ENCODE assay signal across 14 mouse cellular contexts in the genomic region with DNA sequence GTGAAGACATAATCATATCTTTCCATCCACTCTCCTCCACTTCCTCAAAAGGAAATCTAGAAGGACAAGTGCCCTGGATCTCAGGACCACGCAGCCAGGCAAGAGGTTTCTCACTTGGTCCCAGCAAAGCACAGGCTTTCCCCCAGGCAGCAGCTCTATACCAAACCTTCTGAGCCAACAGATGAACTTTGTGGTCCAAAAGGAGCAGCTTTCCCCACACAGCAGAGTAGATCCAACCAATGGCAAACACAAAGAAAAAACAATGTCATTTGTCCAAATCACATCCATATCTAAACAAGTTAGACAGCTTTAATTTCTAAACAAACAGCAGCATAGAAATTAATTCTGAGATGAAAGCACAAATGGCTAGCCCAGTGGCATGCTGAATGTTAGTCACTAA. TPM values are rescaled to one million over a fixed set of nuclear protein-coding genes. Genes with fewer than 3 reads are reported as not detected.
DNase-seq lines count a peak whose midpoint lies in the region; ATAC-seq lines count a peak whose summit lies in the region.
"Had no signal": no experiment of that assay in that cellular context is flagged by ENCODE, and none has a peak within 500 bp of the region (broad histone marks: within the 10 kb centered on the region; RNA-seq: fewer than 3 reads in every experiment).

No protein-coding gene starts in this region.

- H3K4me1 ChIP-seq in kidney, embryonic 15.5 days, result peaks cover 38% of the 10 kb centered on the region
- H3K4me1 ChIP-seq in neural tube, embryonic 12.5 days, result peaks cover 27% of the 10 kb centered on the region
- H3K4me1 ChIP-seq in midbrain, embryonic 12.5 days, result peaks cover 30% of the 10 kb centered on the region

- no peaks in the 10 kb centered on the region for H3K9me3 ChIP-seq in kidney, embryonic 15.5 days (replicated peaks)
- no peaks in the 10 kb centered on the region for H3K9me3 ChIP-seq in neural tube, embryonic 12.5 days
- H3K9me3 ChIP-seq in midbrain, embryonic 12.5 days, result no peaks in the 10 kb centered on the region
- H3K9me3 ChIP-seq: embryonic facial prominence, embryonic 10.5 days; G1E; limb, embryonic 12.5 days had no signal

- no peak for ATAC-seq in kidney, embryonic 15.5 days (replicated peaks; ENCODE audit: low FRiP score)
- no peak for ATAC-seq in neural tube, embryonic 12.5 days (ENCODE audit: low FRiP score, low read depth)
- ATAC-seq in midbrain, embryonic 12.5 days (ENCODE audit: low FRiP score, low read depth), result no peak

- no peak for DNase-seq in kidney, postnatal 4 days
- no peak for DNase-seq in neural tube, embryonic 10.5 days (ENCODE audit: extremely low spot score, low spot score)
- DNase-seq in right cerebral cortex, postnatal 4 days, result no peak
- DNase-seq in right cerebral cortex, postnatal 36 days (ENCODE audit: low spot score in 2 of 2), result no peak
- DNase-seq in embryo, embryonic 10.5 days (ENCODE audit: low spot score), result no peak
- DNase-seq: cerebellum, adult 11-12 months; gastrocnemius, postnatal 25 days; lung, adult 2 months had no signal

- no peaks in the 10 kb centered on the region for H3K27me3 ChIP-seq in kidney, embryonic 15.5 days
- no peaks in the 10 kb centered on the region for H3K27me3 ChIP-seq in neural tube, embryonic 12.5 days (replicated peaks)
- peaks cover 41% of the 10 kb centered on the region for H3K27me3 ChIP-seq in midbrain, embryonic 12.5 days
- H3K27me3 ChIP-seq: limb, embryonic 12.5 days had no signal

- no peak overlapping the region for H3K4me3 ChIP-seq in kidney, embryonic 15.5 days (replicated peaks)
- H3K4me3 ChIP-seq in neural tube, embryonic 12.5 days, result no peak overlapping the region
- H3K4me3 ChIP-seq in midbrain, embryonic 12.5 days, result no peak overlapping the region
- H3K4me3 ChIP-seq: embryonic facial prominence, embryonic 10.5 days; limb, embryonic 12.5 days had no signal

- 58% methylated on average over 1 of the region's 1 CpGs for WGBS in kidney, embryonic 15.5 days
- WGBS in neural tube, embryonic 12.5 days, result 93% methylated on average over 1 of the region's 1 CpGs
- WGBS in midbrain, embryonic 12.5 days, result 58% methylated on average over 1 of the region's 1 CpGs

- H3K9ac ChIP-seq in kidney, embryonic 15.5 days, result no peak overlapping the region
- H3K9ac ChIP-seq in neural tube, embryonic 12.5 days, result no peak overlapping the region
- no peak overlapping the region for H3K9ac ChIP-seq in midbrain, embryonic 12.5 days (replicated peaks)
- H3K9ac ChIP-seq: limb, embryonic 12.5 days had no signal

- peak overlapping the region; percentile 75; the same call in 1 of the 2 replicates for H3K27ac ChIP-seq in kidney, embryonic 15.5 days
- peak overlapping the region; percentile 18; the same call in 1 of the 2 replicates for H3K27ac ChIP-seq in neural tube, embryonic 12.5 days
- H3K27ac ChIP-seq in midbrain, embryonic 12.5 days (replicated peaks), result peak overlapping the region; percentile 78
- H3K27ac ChIP-seq: limb, embryonic 12.5 days had no signal

- H3K4me2 ChIP-seq in kidney, embryonic 15.5 days, result no peak overlapping the region
- no peak overlapping the region for H3K4me2 ChIP-seq in neural tube, embryonic 12.5 days (replicated peaks)
- H3K4me2 ChIP-seq in midbrain, embryonic 12.5 days (replicated peaks), result no peak overlapping the region
- H3K4me2 ChIP-seq: limb, embryonic 12.5 days had no signal

- no peaks in the 10 kb centered on the region for H3K36me3 ChIP-seq in kidney, embryonic 15.5 days
- no peaks in the 10 kb centered on the region for H3K36me3 ChIP-seq in neural tube, embryonic 12.5 days
- no peaks in the 10 kb centered on the region for H3K36me3 ChIP-seq in midbrain, embryonic 12.5 days
- H3K36me3 ChIP-seq: embryonic facial prominence, embryonic 10.5 days; limb, embryonic 12.5 days had no signal

RNA-seq across cellular contexts. Expression of a gene that starts 15.4 kb away (rescaled TPM):
- 14.4 and 15.4 TPM in 2 replicates for polyA plus RNA-seq in kidney, embryonic 15.5 days (2015; fragmentation: Nextera tagmentation; extraction: Ambion mirVana)
- polyA plus RNA-seq in neural tube, embryonic 12.5 days (2016; fragmentation: Nextera tagmentation; extraction: Ambion mirVana), result 39.0 and 44.5 TPM in 2 replicates
- 30.7 and 34.0 TPM in 2 replicates for polyA plus RNA-seq in midbrain, embryonic 12.5 days (2016; fragmentation: Nextera tagmentation; extraction: Ambion mirVana)

RNA-seq across cellular contexts. Expression of a gene that starts 37.5 kb away (rescaled TPM):
- polyA plus RNA-seq in kidney, embryonic 15.5 days (2015; fragmentation: Nextera tagmentation; extraction: Ambion mirVana), result 3.9 and 6.0 TPM in 2 replicates
- 18.0 and 22.9 TPM in 2 replicates for polyA plus RNA-seq in neural tube, embryonic 12.5 days (2016; fragmentation: Nextera tagmentation; extraction: Ambion mirVana)
- 9.8 and 17.9 TPM in 2 replicates for polyA plus RNA-seq in midbrain, embryonic 12.5 days (2016; fragmentation: Nextera tagmentation; extraction: Ambion mirVana)
- polyA plus RNA-seq: G1E had no signal

RNA-seq across cellular contexts. Expression of a gene that starts 50.2 kb away (rescaled TPM):
- 9.2 and 11.1 TPM in 2 replicates for polyA plus RNA-seq in kidney, embryonic 15.5 days (2015; fragmentation: Nextera tagmentation; extraction: Ambion mirVana)
- 10.8 and 11.7 TPM in 2 replicates for polyA plus RNA-seq in neural tube, embryonic 12.5 days (2016; fragmentation: Nextera tagmentation; extraction: Ambion mirVana)
- polyA plus RNA-seq in midbrain, embryonic 12.5 days (2016; fragmentation: Nextera tagmentation; extraction: Ambion mirVana), result 11.2 and 12.2 TPM in 2 replicates

Comparison
In these comparisons a context has a peak if more than half of its experiments do, and no peak if none do; other contexts are left out.
1. H3K27ac ChIP-seq: peak in every context shown above with its lines; median percentile 78 in midbrain, embryonic 12.5 days; 75 in kidney, embryonic 15.5 days; 18 in neural tube, embryonic 12.5 days.